Mouse (Mus musculus) neural tube, embryonic 15.5 days (tissue): ENCODE measurements around the gene Gm10770. TPM values are rescaled to one million over a fixed set of nuclear protein-coding genes. Genes with fewer than 3 reads are reported as not detected.
"Not testable (repeated sequence)": the region's sequence is repeated elsewhere in the genome, so short reads cannot be mapped to it uniquely, and the experiment has no call there.

Experiments used
- ATAC-seq: fragments of 200-750 bp; cut with Nextera tagmentation; 2 replicates; pipeline ENCODE4 v1.8.0; 2017; ENCODE audit warnings: mild to moderate bottlenecking, moderate TSS enrichment, moderate library complexity; ENCODE audit not compliant: low FRiP score
- H3K27ac ChIP-seq: fragments of 300-500 bp; sonication (generic); replicated peaks from 2 replicates; pipeline ENCODE4 v1.5.1; 2015; ENCODE audit warnings: mild to moderate bottlenecking, inconsistent platforms
- H3K27me3 ChIP-seq: fragments of 300-500 bp; sonication (generic); replicated peaks from 2 replicates; pipeline ENCODE4 v1.6.1; 2015; ENCODE audit warnings: inconsistent platforms
- H3K36me3 ChIP-seq: fragments of 300-500 bp; sonication (generic); 2 replicates; pipeline ENCODE4 v1.6.1; 2015; ENCODE audit warnings: inconsistent platforms
- H3K4me1 ChIP-seq: fragments of 300-500 bp; sonication (generic); 2 replicates; pipeline ENCODE4 v1.6.1; 2015; ENCODE audit warnings: inconsistent platforms
- H3K4me2 ChIP-seq: fragments of 300-500 bp; sonication (generic); 2 replicates; pipeline ENCODE4 v1.6.1; 2015; ENCODE audit warnings: inconsistent platforms, mild to moderate bottlenecking, moderate library complexity
- H3K4me3 ChIP-seq: fragments of 300-500 bp; sonication (generic); replicated peaks from 2 replicates; pipeline ENCODE4 v1.5.1; 2015; ENCODE audit warnings: mild to moderate bottlenecking, inconsistent platforms
- H3K9ac ChIP-seq: fragments of 300-500 bp; sonication (generic); replicated peaks from 2 replicates; pipeline ENCODE4 v1.6.1; 2015; ENCODE audit warnings: mild to moderate bottlenecking, inconsistent platforms
- H3K9me3 ChIP-seq: fragments of 300-500 bp; sonication (generic); replicated peaks from 2 replicates; pipeline ENCODE4 v1.6.1; 2016; ENCODE audit warnings: inconsistent platforms
- WGBS: fragments of 180-500 bp; shearing (Covaris S2); methylation state at CpG from one replicate; pipeline ENCODE4 v1.1.7; 2015; ENCODE audit warnings: mixed read lengths; 5-methylcytosine and 5-hydroxymethylcytosine counted together
- polyA plus RNA-seq: library from polyadenylated mRNA; unstranded; fragments of >200 nt; fragmentation: Nextera tagmentation; extraction: Ambion mirVana; gene quantifications from 2 replicates; pipeline ENCODE4 v1.2.1, GENCODE M21; 2015

Gene Gm10770
- not detected in 2 replicates for polyA plus RNA-seq

DNA sequence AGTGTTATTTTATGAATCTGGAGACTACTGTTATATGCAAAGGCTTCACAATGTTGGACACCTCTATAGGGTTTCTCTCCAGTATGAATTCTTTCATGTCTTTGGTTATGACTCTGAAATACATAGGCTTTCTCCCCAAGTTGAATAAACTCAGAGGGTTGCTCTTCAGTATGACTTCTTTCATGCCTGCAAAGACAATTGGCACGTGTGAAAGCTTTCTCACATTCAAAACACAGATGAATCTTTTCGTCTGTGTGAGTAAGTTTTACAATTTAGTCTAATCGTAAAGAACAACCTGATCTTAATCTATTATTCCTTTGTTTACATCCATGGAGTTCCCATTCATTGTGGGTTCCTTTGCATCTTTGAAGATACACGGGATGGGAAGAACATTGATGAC is at the start of gene Gm10770:
TSS of gene Gm10770 (minus strand) at position 101 of the 400 bp plus-strand sequence.
- not testable (repeated sequence) for H3K9me3 ChIP-seq, H3K27ac ChIP-seq, H3K4me2 ChIP-seq, H3K4me3 ChIP-seq, H3K4me1 ChIP-seq, ATAC-seq, H3K9ac ChIP-seq, H3K27me3 ChIP-seq, H3K36me3 ChIP-seq
- WGBS: 81% methylated on average over 4 of the region's 4 CpGs

DNA sequence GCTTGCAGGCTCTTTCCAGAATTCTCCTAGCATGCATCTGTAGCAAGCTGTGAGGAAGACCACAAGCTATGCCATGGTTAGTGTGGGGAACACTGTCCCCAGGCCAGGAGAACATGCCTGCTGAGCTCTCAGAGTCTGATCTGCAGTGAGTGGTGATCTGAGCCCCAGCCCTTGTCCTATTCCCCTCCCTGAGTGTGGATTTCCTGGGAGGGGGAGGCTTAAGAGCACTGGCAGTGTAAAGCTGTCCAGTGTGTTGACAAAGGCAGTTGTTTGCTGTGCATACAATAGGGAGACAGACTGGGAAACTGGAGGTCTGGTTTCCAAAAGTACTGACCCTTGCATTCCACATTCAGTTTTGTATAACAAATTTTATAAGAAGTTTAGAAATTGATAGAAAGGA is 43.8 kb upstream of the Gm10770 start:
- not testable (repeated sequence) for H3K27me3 ChIP-seq, H3K27ac ChIP-seq, H3K36me3 ChIP-seq, H3K4me1 ChIP-seq, H3K9me3 ChIP-seq, H3K4me2 ChIP-seq, ATAC-seq, H3K9ac ChIP-seq, H3K4me3 ChIP-seq

DNA sequence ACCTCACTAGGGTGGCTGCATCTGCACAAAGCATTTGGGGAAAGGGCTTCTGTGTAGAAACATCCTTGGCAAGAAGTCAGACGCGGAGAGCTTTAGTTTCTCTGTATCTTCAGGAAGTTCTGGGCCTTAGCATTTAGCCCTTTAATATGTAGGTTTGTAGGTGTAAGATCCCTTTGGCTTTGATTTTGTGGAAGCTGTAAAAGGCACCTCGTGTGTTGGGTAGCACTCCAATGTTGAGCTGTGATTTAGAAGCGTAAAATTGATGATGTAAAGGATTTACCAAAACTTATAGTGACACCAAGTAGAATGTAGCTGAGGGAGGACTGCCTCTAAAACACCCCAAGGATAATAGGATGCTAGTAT is 38.9 kb upstream of the Gm10770 start:
- not testable (repeated sequence) for H3K27me3 ChIP-seq, H3K4me1 ChIP-seq, H3K36me3 ChIP-seq, ATAC-seq, H3K9me3 ChIP-seq
- H3K27ac ChIP-seq: peak overlapping the region; percentile 65
- H3K9ac ChIP-seq: peak overlapping the region; percentile 48
- WGBS: 15% methylated on average over 4 of the region's 4 CpGs
- H3K4me3 ChIP-seq: peak overlapping the region; percentile 49
- peak overlapping the region; percentile 57 for H3K4me2 ChIP-seq

DNA sequence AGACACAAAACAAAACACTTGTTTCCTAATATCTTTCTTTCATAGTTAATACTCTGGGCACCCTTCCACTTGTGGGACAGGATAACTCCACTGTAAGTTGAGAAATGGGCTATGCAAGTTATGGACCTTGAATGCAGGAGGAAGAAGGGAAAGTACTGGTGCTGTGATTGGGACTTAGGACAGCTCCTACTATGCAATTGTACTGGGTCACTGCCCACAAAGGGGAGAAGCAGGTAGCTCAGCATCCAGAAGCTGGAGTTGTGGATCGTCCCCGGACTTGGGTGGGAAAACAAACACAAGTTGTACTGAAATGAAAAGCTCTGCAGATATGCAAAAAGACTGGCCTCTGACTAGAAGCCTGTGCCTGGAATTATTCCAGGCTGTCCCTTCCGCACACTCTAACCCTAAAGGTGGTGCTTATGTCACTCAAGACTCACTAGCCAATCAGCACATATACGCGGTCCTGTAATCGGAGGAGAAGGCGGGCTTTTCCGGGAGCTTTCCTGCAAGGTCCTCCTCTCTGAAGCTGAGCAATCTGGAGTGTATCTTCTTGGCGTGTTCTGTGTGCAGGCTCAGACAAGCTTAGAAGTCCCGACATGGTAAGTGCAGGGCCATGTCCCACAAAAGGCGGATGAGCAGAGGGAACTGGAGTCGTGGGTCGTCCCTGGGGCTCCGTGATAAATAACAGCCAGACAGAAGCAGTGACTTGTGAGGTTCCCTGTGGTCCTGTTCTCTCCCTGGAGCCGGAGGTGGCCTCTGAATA is 38.3 kb upstream of the Gm10770 start, which contains the start of gene Zfp937:
TSS of gene Zfp937 (plus strand) at position 474 of the 763 bp plus-strand sequence.
- H3K9ac ChIP-seq: peak within 1 kb of the TSS; percentile 48
- 3% methylated on average over 15 of the region's 15 CpGs for WGBS

DNA sequence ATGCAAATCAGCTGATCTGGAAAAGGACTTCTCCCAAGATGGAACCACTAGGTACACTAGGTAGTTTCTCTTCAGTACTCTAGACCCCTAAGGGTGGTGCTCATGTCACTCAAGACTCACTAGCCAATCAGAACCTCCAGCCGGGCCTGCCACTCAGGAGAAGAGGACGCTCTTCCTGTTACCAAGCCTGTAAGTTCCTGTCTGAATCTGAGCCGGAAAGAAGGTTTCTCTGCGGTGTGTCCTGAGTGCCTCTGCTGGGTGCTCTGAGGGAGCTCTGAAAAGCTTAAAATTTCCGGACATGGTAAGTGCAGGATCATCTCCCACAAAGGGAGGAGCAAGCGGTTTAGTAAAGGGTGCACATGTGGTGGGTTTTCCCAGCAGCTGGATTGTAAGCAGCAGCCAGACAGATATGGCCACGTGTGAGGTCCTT is 2.1 kb upstream of the Gm10770 start, which contains the start of gene Gm14139:
TSS of gene Gm14139 (plus strand) at position 186 of the 430 bp plus-strand sequence.
- H3K4me2 ChIP-seq, H3K4me3 ChIP-seq, H3K9ac ChIP-seq, H3K4me1 ChIP-seq, H3K36me3 ChIP-seq, ATAC-seq, H3K27ac ChIP-seq, H3K9me3 ChIP-seq, H3K27me3 ChIP-seq: not testable (repeated sequence)
- 75% methylated on average over 7 of the region's 7 CpGs for WGBS

More for the DNA sequence above, 38.3 kb upstream of the Gm10770 start, which contains the start of gene Zfp937:
- not testable (repeated sequence) for H3K4me1 ChIP-seq, H3K36me3 ChIP-seq, H3K9me3 ChIP-seq, H3K27me3 ChIP-seq
- H3K4me2 ChIP-seq: peak within 1 kb of the TSS; percentile 57
- H3K4me3 ChIP-seq: peak within 1 kb of the TSS; percentile 49
- ATAC-seq: peak; percentile 100
- peak within 1 kb of the TSS; percentile 65 for H3K27ac ChIP-seq

DNA sequence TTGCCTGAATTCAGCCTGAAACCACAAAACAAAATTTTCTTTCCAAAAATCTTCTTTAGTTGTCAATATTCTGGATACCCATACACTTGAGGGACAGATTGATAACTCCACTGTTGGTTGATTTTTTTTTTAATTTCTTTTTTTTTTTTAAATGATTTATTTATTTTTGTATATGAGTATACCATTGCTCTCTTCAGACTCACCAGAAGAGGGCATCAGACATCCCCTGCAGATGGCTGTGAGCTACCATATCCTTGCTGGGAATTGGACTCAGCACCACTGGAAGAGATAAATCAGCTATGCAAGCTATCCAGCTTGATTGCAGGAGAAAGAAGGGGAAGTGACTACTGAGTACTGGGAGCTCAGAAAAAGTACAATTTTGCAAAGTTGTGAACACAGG is 1.6 kb upstream of the Gm10770 start:
- H3K4me1 ChIP-seq, H3K36me3 ChIP-seq, H3K9ac ChIP-seq, H3K9me3 ChIP-seq, H3K4me3 ChIP-seq, H3K4me2 ChIP-seq, ATAC-seq, H3K27me3 ChIP-seq, H3K27ac ChIP-seq: not testable (repeated sequence)

DNA sequence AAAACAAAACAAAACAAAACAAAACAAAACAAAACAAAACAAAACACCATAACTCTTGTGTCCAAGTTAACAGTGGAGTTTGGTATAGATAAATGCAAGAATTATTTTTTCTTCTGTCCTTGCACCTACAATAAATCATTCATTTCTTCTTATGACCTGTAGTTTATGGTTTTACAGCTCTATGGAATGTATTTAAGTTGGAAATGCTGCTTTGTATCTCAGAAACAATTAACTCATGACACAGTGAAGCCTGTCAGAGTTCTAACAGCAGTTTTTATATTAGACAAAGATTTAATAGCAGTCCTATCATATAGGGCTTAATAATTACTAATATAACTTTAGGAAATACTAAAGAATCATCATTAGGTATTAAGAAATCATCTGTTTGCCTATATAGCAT is 5.6 kb downstream of the Gm10770 start:
- Histone ChIP-seq H3K4me3 (no peak overlapping the region), H3K4me2 (no peak overlapping the region), H3K9me3 (no peaks in the 10 kb centered on the region; the same call in 1 of the 2 replicates), H3K36me3 (no peaks in the 10 kb centered on the region), H3K27me3 (no peaks in the 10 kb centered on the region), H3K4me1 (no peaks in the 10 kb centered on the region), H3K9ac (no peak overlapping the region), H3K27ac (no peak overlapping the region)
- ATAC-seq: no peak

DNA sequence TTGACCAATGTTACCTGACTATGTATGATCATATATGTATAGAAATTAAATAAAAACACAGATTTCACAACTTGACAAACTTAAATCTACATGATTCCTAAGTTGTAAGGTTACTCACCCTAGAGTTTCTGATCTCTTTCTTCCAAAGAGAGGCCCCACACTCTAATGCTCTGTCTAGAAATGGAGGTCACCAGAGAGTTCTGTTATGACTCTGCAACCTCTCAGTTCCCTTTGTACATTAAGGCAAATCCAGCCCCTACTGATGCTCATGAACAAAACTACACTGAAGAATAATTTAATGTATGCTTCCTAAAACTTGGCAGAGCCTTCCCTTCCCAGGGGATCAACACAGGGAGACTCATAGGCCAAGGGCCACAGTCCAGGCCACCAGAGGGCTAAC is 12.8 kb downstream of the Gm10770 start:
- H3K4me1 ChIP-seq: no peaks in the 10 kb centered on the region
- H3K27me3 ChIP-seq: no peaks in the 10 kb centered on the region
- no peaks in the 10 kb centered on the region for H3K9me3 ChIP-seq
- H3K4me3 ChIP-seq: no peak overlapping the region
- H3K4me2 ChIP-seq: no peak overlapping the region
- ATAC-seq: no peak
- H3K36me3 ChIP-seq: no peaks in the 10 kb centered on the region
- H3K27ac ChIP-seq: no peak overlapping the region
- H3K9ac ChIP-seq: no peak overlapping the region

DNA sequence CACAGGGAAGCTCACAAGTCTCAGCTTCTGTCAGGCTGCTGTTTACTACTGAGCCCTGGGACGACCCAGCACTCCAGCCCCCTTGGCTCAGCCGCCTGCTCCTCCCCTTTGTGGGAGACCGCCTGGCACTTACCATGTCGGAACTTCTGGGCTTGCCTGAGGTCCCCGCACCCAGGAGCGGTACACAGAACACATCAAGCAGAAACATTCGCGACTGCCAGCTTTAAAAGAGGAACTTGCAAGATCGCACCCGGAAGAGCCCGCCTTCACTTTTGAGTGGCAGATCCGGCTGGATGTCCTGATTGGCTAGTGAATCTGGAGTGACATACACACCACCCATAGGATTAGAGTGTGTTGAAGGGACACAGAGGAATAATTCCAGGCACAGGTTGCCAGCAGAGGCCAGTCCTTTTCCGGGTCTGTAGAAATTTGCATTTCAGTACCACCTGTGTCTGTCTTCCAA is 43.0 kb downstream of the Gm10770 start, which contains the start of gene Zfp120:
TSS of gene Zfp120 (minus strand) at position 274 of the 463 bp plus-strand sequence.
- ATAC-seq: peak; percentile 100
- Histone ChIP-seq H3K27me3 (no peaks in the 10 kb centered on the region), H3K36me3 (peaks cover 24% of the 10 kb centered on the region), H3K4me2 (peak within 1 kb of the TSS; percentile 63), H3K4me3 (peak within 1 kb of the TSS; percentile 76), H3K9me3 (no peaks in the 10 kb centered on the region), H3K27ac (peak within 1 kb of the TSS; percentile 82), H3K9ac (peak within 1 kb of the TSS; percentile 78), H3K4me1 (peaks cover 9% of the 10 kb centered on the region)
- WGBS: under 1% methylated on average over 13 of the region's 13 CpGs

DNA sequence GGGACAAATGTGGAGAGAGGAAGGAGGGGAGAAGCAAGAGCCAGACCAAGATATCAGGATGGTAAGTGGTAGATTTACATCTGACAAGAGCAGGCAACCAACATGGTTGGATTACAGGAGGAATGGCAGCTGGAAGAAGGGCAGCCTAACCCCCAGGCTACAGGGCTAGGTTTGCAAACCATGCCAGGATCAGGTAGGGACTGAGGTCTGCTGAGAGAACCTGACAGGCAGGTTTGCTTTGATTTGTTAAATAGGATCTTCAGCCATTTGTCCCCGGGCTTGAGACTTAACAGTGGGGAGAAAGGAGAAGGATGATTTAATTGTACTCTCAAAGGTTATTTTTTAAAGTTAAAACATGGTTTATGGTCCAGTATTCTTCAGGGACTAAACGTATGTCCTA is 46.7 kb downstream of the Gm10770 start:
- 88% methylated on average over 2 of the region's 2 CpGs for WGBS
- ATAC-seq: no peak
- H3K9me3 ChIP-seq: peaks cover 10% of the 10 kb centered on the region; the same call in 1 of the 2 replicates
- H3K36me3 ChIP-seq: peaks cover 45% of the 10 kb centered on the region
- H3K4me2 ChIP-seq: no peak overlapping the region
- H3K4me1 ChIP-seq: peaks cover 9% of the 10 kb centered on the region
- no peak overlapping the region for H3K9ac ChIP-seq
- no peak overlapping the region for H3K27ac ChIP-seq
- no peaks in the 10 kb centered on the region for H3K27me3 ChIP-seq
- H3K4me3 ChIP-seq: no peak overlapping the region

DNA sequence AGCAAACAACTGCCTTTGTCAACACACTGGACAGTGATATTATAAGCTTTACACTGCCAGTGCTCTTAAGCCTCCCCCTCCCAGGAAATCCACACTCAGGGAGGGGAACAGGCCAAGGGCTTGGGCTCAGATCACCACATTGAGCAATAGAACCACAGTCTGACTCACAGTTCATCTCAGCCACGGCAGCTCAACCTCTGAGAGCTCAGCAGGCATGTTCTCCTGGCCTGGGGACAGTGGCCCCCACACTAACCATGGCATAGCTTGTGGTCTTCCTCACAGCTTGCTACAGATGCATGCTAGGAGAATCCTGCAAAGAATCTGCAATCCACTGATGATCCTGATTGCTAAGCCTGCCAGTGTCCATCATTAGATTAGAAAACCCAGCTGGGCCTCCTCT is 47.5 kb downstream of the Gm10770 start:
- H3K27me3 ChIP-seq, ATAC-seq, H3K4me1 ChIP-seq, H3K27ac ChIP-seq, H3K4me2 ChIP-seq, H3K9ac ChIP-seq, H3K4me3 ChIP-seq: not testable (repeated sequence)
- WGBS: 96% methylated on average over 1 of the region's 1 CpGs
- peaks cover 46% of the 10 kb centered on the region for H3K36me3 ChIP-seq
- peaks cover 11% of the 10 kb centered on the region for H3K9me3 ChIP-seq
